Mouse (Mus musculus): ENCODE measurements around the gene Znrf3.

Znrf3 gene

GRCm38 (mm10) chr11:5442590-5443021 is 2.0 kb downstream of the Znrf3 start:
- DNase-seq (ENCODE audit: low read depth, low spot score), result no peak

- no peak for DNase-seq (ENCODE audit: low read depth, low spot score)
These were observed 7.0 kb downstream of the Znrf3 start for GRCm38 (mm10) chr11:5437646-5438045.

GRCm38 (mm10) chr11:5436988-5437387 is 7.7 kb downstream of the Znrf3 start:
- no peak for DNase-seq (ENCODE audit: low read depth, low spot score)

GRCm38 (mm10) chr11:5435493-5435892 is 9.2 kb downstream of the Znrf3 start:
- no peak for DNase-seq (ENCODE audit: low read depth, low spot score)

- no peak for DNase-seq (ENCODE audit: low read depth, low spot score)
These were observed 12.3 kb downstream of the Znrf3 start for GRCm38 (mm10) chr11:5432330-5432729.

GRCm38 (mm10) chr11:5430863-5431262 is 13.8 kb downstream of the Znrf3 start:
- DNase-seq (ENCODE audit: low read depth, low spot score), result no peak

- DNase-seq (ENCODE audit: low read depth, low spot score), result no peak
These were observed 15.1 kb downstream of the Znrf3 start for GRCm38 (mm10) chr11:5429396-5430190.

- DNase-seq (ENCODE audit: low read depth, low spot score), result no peak
These were observed 17.4 kb downstream of the Znrf3 start for GRCm38 (mm10) chr11:5427251-5427650.

GRCm38 (mm10) chr11:5426317-5426716 is 18.3 kb downstream of the Znrf3 start:
- DNase-seq (ENCODE audit: low read depth, low spot score), result no peak

GRCm38 (mm10) chr11:5425106-5425505 is 19.5 kb downstream of the Znrf3 start:
- no peak for DNase-seq (ENCODE audit: low read depth, low spot score)

GRCm38 (mm10) chr11:5424185-5424584 is 20.5 kb downstream of the Znrf3 start:
- no peak for DNase-seq (ENCODE audit: low read depth, low spot score)

GRCm38 (mm10) chr11:5423000-5423399 is 21.6 kb downstream of the Znrf3 start:
- no peak for DNase-seq (ENCODE audit: low read depth, low spot score)

GRCm38 (mm10) chr11:5422252-5422636 is 22.4 kb downstream of the Znrf3 start:
- DNase-seq (ENCODE audit: low read depth, low spot score), result no peak

GRCm38 (mm10) chr11:5421506-5422251 is 23.0 kb downstream of the Znrf3 start:
- peak; percentile 8 for DNase-seq (ENCODE audit: low read depth, low spot score)

- DNase-seq (ENCODE audit: low read depth, low spot score), result peak; percentile 6
These were observed 28.9 kb downstream of the Znrf3 start for GRCm38 (mm10) chr11:5415617-5416338.

- DNase-seq (ENCODE audit: low read depth, low spot score), result peak; percentile 21
These were observed 29.6 kb downstream of the Znrf3 start for GRCm38 (mm10) chr11:5414856-5415616.

GRCm38 (mm10) chr11:5412644-5413190 is 31.9 kb downstream of the Znrf3 start:
- DNase-seq (ENCODE audit: low read depth, low spot score), result no peak

GRCm38 (mm10) chr11:5411577-5411976 is 33.1 kb downstream of the Znrf3 start:
- peak; percentile 61 for DNase-seq (ENCODE audit: low read depth, low spot score)

GRCm38 (mm10) chr11:5404180-5404579 is 40.5 kb downstream of the Znrf3 start:
- no peak for DNase-seq (ENCODE audit: low read depth, low spot score)

- no peak for DNase-seq (ENCODE audit: low read depth, low spot score)
These were observed 42.4 kb downstream of the Znrf3 start for GRCm38 (mm10) chr11:5402127-5402733.
